Mouse (Mus musculus): ENCODE measurements at regions not wholly inside any gene's neighbourhood (a gene's known extent, or its start where the extent isn't known, plus 50 kb on each side); places are given as distances from the start of the nearest gene placed in this dataset.
A peak's percentile ranks its signal among the peaks of the same experiment; 100 is the strongest.

DNA sequence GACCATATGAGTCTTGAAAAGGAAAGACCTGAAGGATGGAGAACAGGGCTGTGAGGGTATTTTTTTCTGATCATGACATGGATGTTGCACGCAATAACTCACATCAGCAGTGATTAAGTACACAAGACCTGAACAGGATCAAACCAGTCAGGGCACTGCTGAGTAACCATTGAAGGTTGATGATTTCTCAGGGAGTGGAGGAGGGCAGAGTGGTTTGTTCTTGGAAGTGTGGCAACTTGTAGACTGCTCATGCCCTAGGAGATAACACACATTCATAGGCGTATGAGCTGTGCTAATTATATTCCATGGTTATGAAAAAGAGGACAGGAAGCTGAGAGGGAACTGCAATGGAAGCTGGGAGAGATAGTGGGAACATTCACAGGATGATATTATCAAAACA, 88.8 kb upstream of the Gpc5 start:
- DNase-seq (ENCODE audit: low spot score in 2 of 2) = no peak

GRCm38 (mm10) chr14:115004733-115005405, 87.1 kb upstream of the Gpc5 start:
- DNase-seq (ENCODE audit: low spot score in 2 of 2) = no peak

GRCm38 (mm10) chr14:115010877-115011276, 81.1 kb upstream of the Gpc5 start:
- no peak for DNase-seq (ENCODE audit: low spot score in 2 of 2)

GRCm38 (mm10) chr14:115015299-115015698, 76.7 kb upstream of the Gpc5 start:
- no peak for DNase-seq (ENCODE audit: low spot score in 2 of 2)

- peak in 1 of 2 experiments; percentile 8 for DNase-seq (ENCODE audit: low spot score in 2 of 2)
Observed at GRCm38 (mm10) chr14:115017410-115018153, 74.4 kb upstream of the Gpc5 start.

DNA sequence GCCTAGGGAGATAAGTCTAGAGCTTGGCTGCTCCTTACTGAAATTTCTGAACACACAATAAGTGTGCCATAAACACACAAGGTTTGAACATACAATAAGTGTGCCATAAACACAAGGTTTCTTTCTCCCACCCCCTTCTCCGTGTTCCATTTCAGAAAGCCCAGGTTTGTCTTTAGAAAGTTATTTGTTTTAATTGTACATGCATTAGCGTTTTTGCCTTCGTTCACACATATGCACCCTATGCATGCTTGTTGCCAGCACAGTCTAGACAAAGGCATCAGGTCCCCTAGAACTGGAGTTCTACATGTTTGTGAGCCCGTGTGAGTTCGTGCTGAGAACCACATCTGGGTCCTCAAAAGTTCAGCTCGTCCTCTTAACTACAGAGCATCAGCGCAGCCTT, 64.0 kb upstream of the Gpc5 start:
- DNase-seq (ENCODE audit: low spot score in 2 of 2) = no peak

DNA sequence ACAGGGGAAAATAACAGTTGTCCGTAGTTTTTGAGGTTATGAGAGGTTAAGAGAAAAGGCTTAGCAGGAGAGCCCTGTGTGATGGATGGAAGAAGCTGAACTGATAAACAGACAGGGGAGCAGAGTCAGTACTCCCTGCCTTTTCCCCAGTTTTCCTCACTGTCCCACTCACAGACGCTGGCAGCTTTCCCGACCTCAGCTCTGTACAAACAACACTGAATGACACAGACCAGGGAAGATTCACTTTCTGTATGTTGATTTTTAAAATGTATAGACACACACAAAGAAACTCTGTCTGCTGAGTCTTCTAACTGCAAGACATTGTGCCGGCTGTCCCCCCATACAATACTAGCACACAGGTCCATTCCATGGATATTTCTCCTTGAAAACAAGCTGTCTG, 60.3 kb upstream of the Gpc5 start:
- DNase-seq (ENCODE audit: low spot score in 2 of 2) = no peak

- no peak for DNase-seq (ENCODE audit: low spot score in 2 of 2)
Observed at GRCm38 (mm10) chr14:115033375-115033969, 58.5 kb upstream of the Gpc5 start.

- no peak for DNase-seq (ENCODE audit: low spot score in 2 of 2)
Observed at GRCm38 (mm10) chr14:115034718-115035437, 57.1 kb upstream of the Gpc5 start.

- no peak for DNase-seq (ENCODE audit: low spot score in 2 of 2)
Observed at GRCm38 (mm10) chr14:115037086-115037793, 54.8 kb upstream of the Gpc5 start.

GRCm38 (mm10) chr14:115038788-115039187, 53.2 kb upstream of the Gpc5 start:
- DNase-seq (ENCODE audit: low spot score in 2 of 2) = no peak

DNA sequence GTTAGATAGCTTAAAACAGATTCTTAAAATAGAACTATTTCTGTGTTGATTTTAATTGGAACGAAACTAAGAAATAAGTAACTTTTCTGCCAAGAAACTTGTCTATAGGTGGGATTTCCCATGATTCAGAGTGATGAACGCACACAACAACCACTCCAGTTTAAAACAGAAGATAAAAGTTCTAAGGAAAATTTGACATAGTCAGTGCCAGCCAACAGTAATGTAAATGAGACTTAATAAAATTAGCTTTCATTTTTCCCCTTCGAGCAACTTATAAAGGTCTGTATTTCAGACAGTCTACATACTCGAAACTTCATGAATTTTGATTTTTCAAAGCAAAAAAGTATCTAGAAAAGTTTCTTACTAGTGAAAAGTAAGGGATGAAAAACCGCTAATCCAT, 52.5 kb upstream of the Gpc5 start:
- DNase-seq (ENCODE audit: low spot score in 2 of 2) = no peak

DNA sequence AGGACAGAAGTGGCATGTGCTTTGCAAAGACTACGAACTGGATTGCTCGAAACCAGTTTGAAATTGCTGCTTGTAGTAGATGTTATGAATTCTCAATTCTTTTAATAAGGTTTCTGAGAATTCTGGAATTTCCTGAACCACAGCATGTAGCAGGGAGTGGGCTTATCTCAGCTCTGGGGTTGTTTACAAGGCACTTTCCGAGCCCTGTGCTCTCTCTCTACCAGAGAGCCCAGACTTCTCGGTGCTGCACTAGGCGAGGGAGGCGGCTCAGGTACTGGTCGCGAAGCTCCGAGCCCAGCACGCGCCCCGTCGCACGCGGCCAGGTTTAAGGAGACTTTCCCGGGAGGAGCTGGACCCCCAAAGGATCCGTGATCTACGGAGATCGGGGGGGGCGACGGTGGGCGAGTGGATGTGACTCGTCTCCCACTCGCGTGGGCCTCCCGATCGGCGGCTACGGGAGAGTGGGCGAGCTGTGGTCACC, 51.9 kb upstream of the Gpc5 start:
- peak; percentile 10 to 29 for DNase-seq (ENCODE audit: low spot score in 2 of 2)

DNA sequence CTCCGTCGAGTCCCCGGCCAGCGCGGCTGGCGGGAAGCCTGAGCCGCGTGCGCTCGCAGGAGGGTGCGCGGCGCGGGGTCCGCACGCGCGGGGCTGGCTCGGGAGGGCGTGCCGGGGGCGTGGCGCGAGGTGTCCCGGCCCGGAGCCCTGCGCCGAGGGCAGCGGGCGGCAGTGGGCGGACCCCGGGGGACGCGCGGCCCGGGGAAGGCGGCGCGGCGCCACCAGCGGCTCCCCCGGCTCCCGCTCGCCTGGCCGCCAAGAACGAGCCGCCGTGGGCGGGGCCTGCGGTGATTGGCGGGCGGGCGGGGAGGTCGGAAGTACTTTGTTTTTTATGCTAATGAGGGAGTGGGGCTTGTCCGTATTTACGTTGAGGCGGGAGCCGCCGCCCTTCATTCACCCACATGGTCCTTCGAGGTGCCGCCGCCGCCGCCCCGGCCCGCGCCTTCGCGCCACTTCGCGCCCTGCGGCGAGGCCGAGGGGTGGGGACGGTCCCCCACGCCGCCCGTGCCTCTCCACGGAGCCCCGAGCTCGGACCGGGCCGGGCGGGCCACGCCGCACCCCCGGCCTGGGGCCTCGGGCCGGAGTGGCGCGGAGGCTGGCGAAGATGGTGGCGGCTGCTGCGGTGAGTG, 51.3 kb upstream of the Gpc5 start:
- peak; percentile 63 to 75 for DNase-seq (ENCODE audit: low spot score in 2 of 2)

DNA sequence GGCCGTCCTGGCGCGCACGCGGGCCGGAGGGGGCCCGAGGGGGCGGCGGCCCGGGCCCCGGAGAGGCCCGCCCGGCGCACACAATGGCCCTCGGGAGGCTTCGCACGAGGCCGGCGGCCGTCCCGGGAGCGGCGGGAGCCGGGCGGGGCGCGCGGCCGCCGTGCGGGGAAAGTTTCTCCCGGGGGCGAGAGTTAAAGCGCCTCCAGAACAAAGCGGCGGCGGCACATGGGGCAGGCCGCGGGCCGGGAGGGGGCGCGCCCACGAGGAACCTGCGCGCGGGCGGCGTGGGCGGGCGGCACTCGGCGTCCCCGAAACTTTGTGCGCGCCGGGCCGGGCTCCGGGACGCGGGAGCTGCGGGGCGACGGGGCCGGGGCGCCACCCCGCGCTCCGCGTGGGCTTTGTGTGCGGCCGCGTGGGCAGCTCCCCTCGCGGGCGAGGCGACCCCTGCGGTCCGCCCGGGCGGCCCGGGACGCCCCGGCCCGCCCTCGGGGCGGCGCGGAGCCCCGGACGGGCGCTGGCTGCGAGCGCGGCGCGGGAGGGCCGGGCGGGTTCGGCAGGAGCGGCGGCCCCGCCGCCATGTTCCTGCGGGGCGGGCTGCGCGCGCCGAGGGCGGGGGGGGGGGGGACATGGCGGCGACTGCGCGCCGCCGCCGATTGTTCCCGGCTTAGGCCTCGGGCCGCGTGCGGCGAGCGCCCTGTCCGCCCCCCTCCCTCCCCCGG, 50.5 kb upstream of the Gpc5 start:
- peak in 1 of 2 experiments; percentile 18 for DNase-seq (ENCODE audit: low spot score in 2 of 2)

DNA sequence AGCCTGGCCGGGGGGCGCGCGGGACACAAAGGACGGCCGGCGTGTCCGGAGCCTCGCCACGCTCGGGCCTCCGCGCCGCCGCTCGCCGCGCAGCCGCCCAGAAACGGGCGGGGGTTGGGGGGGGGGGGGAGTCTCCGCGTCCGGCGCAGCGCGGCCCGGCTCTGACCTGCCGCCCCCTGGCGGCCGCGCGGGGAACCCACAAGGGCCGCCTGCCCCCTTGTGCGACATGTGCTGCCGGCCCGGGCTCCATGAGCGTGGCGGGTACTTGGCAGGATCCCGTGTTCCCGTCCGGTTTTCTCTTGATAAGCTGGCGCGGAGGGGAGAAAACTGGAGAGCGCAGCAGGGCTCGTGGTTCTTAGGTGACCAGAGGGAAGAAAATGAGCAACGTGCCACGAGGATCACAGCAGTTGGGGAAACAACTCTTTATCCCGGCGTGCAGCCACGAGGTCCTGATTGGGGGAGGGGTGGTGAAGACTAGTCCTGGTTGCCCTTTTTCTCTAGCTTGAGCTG, 49.9 kb upstream of the Gpc5 start:
- DNase-seq (ENCODE audit: low spot score in 2 of 2) = peak; percentile 63 to 66
